Mouse (Mus musculus) MEL (cell line): Measurements from ENCODE around the gene Crlf3. TPM values are rescaled to one million over a fixed set of nuclear protein-coding genes. Genes with fewer than 3 reads are reported as not detected.

Source experiments
- DNase-seq: peaks from one replicate; pipeline ENCODE4 v3.0.0; 2011; ENCODE audit warnings: low read depth, low spot score
- H3K27ac ChIP-seq: 2 replicates; pipeline ENCODE4 v1.5.1; 2012; ENCODE audit warnings: low read depth, mild to moderate bottlenecking, control low read depth, low read length, moderate library complexity; ENCODE audit not compliant: control insufficient read depth
- H3K27me3 ChIP-seq, 2 experiments: fragments of 150-350 bp in 1 of 2; sonication (generic) in 1 of 2; 2 replicates each; pipeline ENCODE4 v1.6.1; 2012; ENCODE audit warnings: low read length in 2 of 2, mild to moderate bottlenecking in 2 of 2, improper control_type of control experiment in 1 of 2, moderate library complexity in 1 of 2; ENCODE audit not compliant: insufficient read depth in 2 of 2, control insufficient read depth in 1 of 2
- H3K36me3 ChIP-seq, 2 experiments: 2 replicates each; pipeline ENCODE4 v1.6.1; 2012 to 2014; ENCODE audit warnings: low read length in 2 of 2, improper control_type of control experiment in 1 of 2, inconsistent platforms in 1 of 2, mild to moderate bottlenecking in 1 of 2; ENCODE audit not compliant: insufficient read depth in 2 of 2, control insufficient read depth in 1 of 2
- H3K4me1 ChIP-seq, 2 experiments: fragments of 150-350 bp in 1 of 2; sonication (generic) in 1 of 2; 2 replicates each; pipeline ENCODE4 v1.6.1; 2012; ENCODE audit warnings: low read length in 2 of 2, improper control_type of control experiment in 1 of 2, mild to moderate bottlenecking in 1 of 2; ENCODE audit not compliant: insufficient read depth in 2 of 2, control insufficient read depth in 1 of 2
- H3K4me3 ChIP-seq, 2 experiments: fragments of 150-350 bp in 1 of 2; sonication (generic) in 1 of 2; 2 replicates each; pipeline ENCODE4 v1.5.1; 2012; ENCODE audit warnings: low read depth in 2 of 2, low read length in 2 of 2, mild to moderate bottlenecking in 2 of 2, moderate library complexity in 2 of 2, control low read depth in 1 of 2, improper control_type of control experiment in 1 of 2; ENCODE audit not compliant: control insufficient read depth in 1 of 2, insufficient read depth in 1 of 2
- H3K79me2 ChIP-seq: 2 replicates; pipeline ENCODE4 v1.6.1; 2012; ENCODE audit warnings: mild to moderate bottlenecking, low read length, moderate library complexity; ENCODE audit not compliant: control insufficient read depth, poor library complexity, insufficient read depth
- H3K9ac ChIP-seq: 2 replicates; pipeline ENCODE4 v1.6.1; 2012; ENCODE audit warnings: low read depth, mild to moderate bottlenecking, control low read depth, low read length, moderate library complexity; ENCODE audit not compliant: control insufficient read depth, poor library complexity, severe bottlenecking
- H3K9me3 ChIP-seq: fragments of 150-350 bp; sonication (generic); replicated peaks from 2 replicates; pipeline ENCODE4 v1.6.1; 2012; ENCODE audit warnings: mild to moderate bottlenecking, low read length, improper control_type of control experiment, moderate library complexity; ENCODE audit not compliant: insufficient read depth
- BHLHE40 ChIP-seq: IDR thresholded peaks from 2 replicates; pipeline ENCODE4 v1.6.1; 2012; ENCODE audit warnings: low read depth, mild to moderate bottlenecking, inconsistent platforms, low read length, improper control_type of control experiment, borderline replicate concordance
- CHD2 ChIP-seq: IDR thresholded peaks from 2 replicates; pipeline ENCODE4 v1.6.1; 2011; ENCODE audit warnings: low read length, improper control_type of control experiment
- CTCF ChIP-seq, 3 experiments: IDR thresholded peaks in 2 of 3; conservative IDR thresholded peaks in 1 of 3; 2 replicates each; pipeline ENCODE4 v1.5.1; 2011 to 2012; ENCODE audit warnings: low read length in 3 of 3, low read depth in 2 of 3, mild to moderate bottlenecking in 2 of 3, improper control_type of control experiment in 1 of 3, inconsistent platforms in 1 of 3, mixed read lengths in 1 of 3, moderate library complexity in 1 of 3; ENCODE audit not compliant: control insufficient read depth in 1 of 3, insufficient read depth in 1 of 3, poor library complexity in 1 of 3, severe bottlenecking in 1 of 3
- EP300 ChIP-seq, 2 experiments: IDR thresholded peaks; 2 replicates each; pipeline ENCODE4 v1.6.1; 2011; ENCODE audit warnings: improper control_type of control experiment in 2 of 2, low read length in 2 of 2, low read depth in 1 of 2, mild to moderate bottlenecking in 1 of 2
- ETS1 ChIP-seq: IDR thresholded peaks from 2 replicates; pipeline ENCODE4 v1.6.1; 2012; ENCODE audit warnings: low read depth, mild to moderate bottlenecking, inconsistent platforms, low read length, improper control_type of control experiment, moderate library complexity
- GABPA ChIP-seq: IDR thresholded peaks from 2 replicates; pipeline ENCODE4 v1.6.1; 2012; ENCODE audit warnings: low read depth, mild to moderate bottlenecking, inconsistent platforms, low read length, improper control_type of control experiment, moderate library complexity
- HCFC1 ChIP-seq: IDR thresholded peaks from 2 replicates; pipeline ENCODE4 v1.6.1; 2012; ENCODE audit warnings: low read depth, mild to moderate bottlenecking, inconsistent platforms, low read length, improper control_type of control experiment, moderate library complexity
- KAT2A ChIP-seq: conservative IDR thresholded peaks from 2 replicates; pipeline ENCODE4 v1.6.1; 2012; ENCODE audit warnings: low read depth, low read length, improper control_type of control experiment, inconsistent platforms
- MAX ChIP-seq: IDR thresholded peaks from 2 replicates; pipeline ENCODE4 v1.6.1; 2011; ENCODE audit warnings: low read length, improper control_type of control experiment
- MYC ChIP-seq: IDR thresholded peaks from 2 replicates; pipeline ENCODE4 v1.6.1; 2011; ENCODE audit warnings: low read depth, mild to moderate bottlenecking, low read length, improper control_type of control experiment, moderate library complexity
- NELFE ChIP-seq: IDR thresholded peaks from 2 replicates; pipeline ENCODE4 v1.6.1; 2011; ENCODE audit warnings: low read depth, low read length, improper control_type of control experiment
- POLR2AphosphoS5 ChIP-seq: IDR thresholded peaks from 2 replicates; pipeline ENCODE4 v1.6.1; 2012; ENCODE audit warnings: low read depth, borderline replicate concordance, mild to moderate bottlenecking, inconsistent platforms, low read length, moderate library complexity, mixed read lengths
- SIN3A ChIP-seq: IDR thresholded peaks from 2 replicates; pipeline ENCODE4 v1.6.1; 2012; ENCODE audit warnings: low read length, improper control_type of control experiment, inconsistent platforms
- SMC3 ChIP-seq: IDR thresholded peaks from 2 replicates; pipeline ENCODE4 v1.6.1; 2011; ENCODE audit warnings: low read depth, low read length, improper control_type of control experiment
- TBP ChIP-seq: IDR thresholded peaks from 2 replicates; pipeline ENCODE4 v1.8.0; 2011; ENCODE audit warnings: low read depth, low read length, improper control_type of control experiment
- TCF12 ChIP-seq: IDR thresholded peaks from 2 replicates; pipeline ENCODE4 v1.6.1; 2014; ENCODE audit warnings: low read depth, mild to moderate bottlenecking, inconsistent platforms, low read length, improper control_type of control experiment, moderate library complexity
- UBTF ChIP-seq: IDR thresholded peaks from 2 replicates; pipeline ENCODE4 v1.6.1; 2012; ENCODE audit warnings: low read depth, mild to moderate bottlenecking, inconsistent platforms, low read length, improper control_type of control experiment, moderate library complexity, borderline replicate concordance; ENCODE audit not compliant: insufficient read depth
- USF1 ChIP-seq: IDR thresholded peaks from 2 replicates; pipeline ENCODE4 v1.6.1; 2014; ENCODE audit warnings: low read depth, mild to moderate bottlenecking, inconsistent platforms, low read length, improper control_type of control experiment, moderate library complexity
- USF2 ChIP-seq, 2 experiments: IDR thresholded peaks; 2 replicates each; pipeline ENCODE4 v1.6.1; 2011 to 2012; ENCODE audit warnings: improper control_type of control experiment in 2 of 2, low read length in 2 of 2, borderline replicate concordance in 1 of 2, inconsistent platforms in 1 of 2, low read depth in 1 of 2, mild to moderate bottlenecking in 1 of 2; ENCODE audit not compliant: insufficient read depth in 1 of 2
- ZC3H11A ChIP-seq: IDR thresholded peaks from 2 replicates; pipeline ENCODE4 v1.6.1; 2012; ENCODE audit warnings: low read depth, mild to moderate bottlenecking, inconsistent platforms, low read length, improper control_type of control experiment
- ZKSCAN1 ChIP-seq: IDR thresholded peaks from 2 replicates; pipeline ENCODE4 v1.6.1; 2012; ENCODE audit warnings: low read depth, mild to moderate bottlenecking, inconsistent platforms, low read length, improper control_type of control experiment, moderate library complexity
- ZMIZ1 ChIP-seq: IDR thresholded peaks from 2 replicates; pipeline ENCODE4 v1.6.1; 2012; ENCODE audit warnings: low read depth, mild to moderate bottlenecking, inconsistent platforms, low read length, improper control_type of control experiment, moderate library complexity
- ZNF384 ChIP-seq: IDR thresholded peaks from 2 replicates; pipeline ENCODE4 v1.6.1; 2012; ENCODE audit warnings: low read depth, mild to moderate bottlenecking, inconsistent platforms, low read length, improper control_type of control experiment
- polyA plus RNA-seq, 2 experiments: library from polyadenylated mRNA; stranded (reverse) in 1 of 2; unstranded in 1 of 2; fragments of >175 nt in 1 of 2; fragments of >200 nt in 1 of 2; gene quantifications; 2 replicates each; pipeline versions ENCODE4 v1.2.1 to v1.2.4; 2012; ENCODE audit warnings: low replicate concordance in 2 of 2, low read depth in 1 of 2; ENCODE audit not compliant: insufficient read length in 2 of 2, insufficient read depth in 1 of 2, missing spikeins in 1 of 2
- total RNA-seq: library from RNA; depleted of rRNA; stranded (reverse); fragments of 300-350 nt; gene quantifications from 2 replicates; pipeline ENCODE4 v1.2.3, GENCODE M21; 2012

Gene Crlf3
- total and polyA plus RNA-seq, 3 experiments, result 71.7 to 107 TPM; not detected in 1

DNA sequence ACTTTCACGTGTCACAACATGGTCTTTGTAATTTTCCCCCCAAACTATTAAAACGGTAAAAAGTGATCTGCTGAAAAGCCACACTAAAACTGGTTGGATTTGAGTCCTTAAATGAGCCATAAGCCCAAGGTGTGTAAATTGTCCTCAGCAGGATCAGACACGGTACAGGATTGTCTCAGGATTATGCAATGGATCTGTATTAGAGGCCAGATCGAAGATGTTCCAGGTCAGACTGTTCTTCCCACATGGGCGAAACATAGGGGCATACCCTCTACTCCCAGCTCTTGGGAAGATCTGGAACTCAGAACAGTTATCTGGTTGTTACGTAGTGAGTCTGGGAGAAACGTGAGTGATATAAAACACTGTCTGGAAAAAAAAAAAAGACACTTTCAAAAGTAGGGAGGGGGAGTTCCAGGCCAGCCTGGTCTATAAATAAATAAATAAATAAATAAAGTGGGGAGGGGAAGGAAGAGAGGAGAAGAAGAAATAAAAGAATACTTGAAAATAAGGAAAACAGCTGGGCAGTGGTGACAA, 1.1 kb upstream of the Crlf3 start:
- H3K27ac ChIP-seq, result peak overlapping the region; percentile 97
- no peaks in the 10 kb centered on the region for H3K9me3 ChIP-seq
- peaks cover 0 to 51% of the 10 kb centered on the region in 2 experiments; a peak in 3 of 4 replicates for H3K36me3 ChIP-seq
- peak overlapping the region; percentile 69 for H3K9ac ChIP-seq
- H3K27me3 ChIP-seq, result no peaks in the 10 kb centered on the region
- DNase-seq, result no peak
- TF ChIP-seq MAX (peak; percentile 39; the same call in 1 of the 2 replicates), MYC (peak; percentile 5), ZKSCAN1 (no peak), SIN3A (no peak), USF2 (IDR thresholded peaks at IDR 0.05; ENCODE audit: borderline replicate concordance in 1 of 2, insufficient read depth in 1 of 2, low read depth in 1 of 2, low read length in 2 of 2) (no peak), SMC3 (no peak), ZNF384 (peak; percentile 70), BHLHE40 (peak; percentile 73; the same call in 1 of the 2 replicates), KAT2A (no peak), CHD2 (no peak)
- TF ChIP-seq, all 39 proteins: peak for 4
- H3K4me1 ChIP-seq, result peaks cover 32% of the 10 kb centered on the region in 2 experiments
- H3K4me3 ChIP-seq, result peak overlapping the region; percentile 39 to 42
- peaks cover 27% of the 10 kb centered on the region for H3K79me2 ChIP-seq

GRCm38 (mm10) chr11:80080381-80080825, 388 bp downstream of the Crlf3 start:
- peaks cover 32 to 39% of the 10 kb centered on the region in 2 experiments for H3K4me1 ChIP-seq
- no peak for TF ChIP-seq HCFC1
- no peak for TF ChIP-seq ZC3H11A
- TF ChIP-seq TCF12, result no peak
- no peak for TF ChIP-seq ZNF384
- peak; percentile 32 for TF ChIP-seq NELFE
- 0 out of 2 replicates have a peak, but pooled peaks have one; percentile 10 for TF ChIP-seq UBTF
- TF ChIP-seq POLR2AphosphoS5, result no peak
- TF ChIP-seq CTCF (IDR thresholded peaks at IDR 0.05 in 2 of 3, conservative IDR thresholded peaks at IDR 0.05 in 1 of 3; ENCODE audit: control insufficient read depth in 1 of 3, insufficient read depth in 1 of 3, low read depth in 2 of 3, low read length in 3 of 3, poor library complexity in 1 of 3, severe bottlenecking in 1 of 3), result no peak
- TF ChIP-seq KAT2A, result no peak
- TF ChIP-seq GABPA, result no peak
- no peak for TF ChIP-seq TBP
- no peak for TF ChIP-seq EP300 (IDR thresholded peaks at IDR 0.05; ENCODE audit: low read depth in 1 of 2, low read length in 2 of 2)
- no peak for TF ChIP-seq ETS1
- TF ChIP-seq USF1, result no peak
- TF ChIP-seq MYC, result no peak
- 0 out of 2 replicates have a peak, but pooled peaks have one; percentile 16 for TF ChIP-seq ZMIZ1
- H3K4me3 ChIP-seq, result peak overlapping the region; percentile 79 to 98
- peaks cover 36% of the 10 kb centered on the region for H3K79me2 ChIP-seq
- peaks cover 0 to 51% of the 10 kb centered on the region in 2 experiments; a peak in 3 of 4 replicates for H3K36me3 ChIP-seq
- peak overlapping the region; percentile 96 for H3K9ac ChIP-seq
- no peaks in the 10 kb centered on the region for H3K27me3 ChIP-seq
- peak; percentile 75 for DNase-seq
- H3K9me3 ChIP-seq, result no peaks in the 10 kb centered on the region
- peak overlapping the region; percentile 97 for H3K27ac ChIP-seq
